35 mouse cellular contexts compared by ENCODE assay signal in the genomic region with DNA sequence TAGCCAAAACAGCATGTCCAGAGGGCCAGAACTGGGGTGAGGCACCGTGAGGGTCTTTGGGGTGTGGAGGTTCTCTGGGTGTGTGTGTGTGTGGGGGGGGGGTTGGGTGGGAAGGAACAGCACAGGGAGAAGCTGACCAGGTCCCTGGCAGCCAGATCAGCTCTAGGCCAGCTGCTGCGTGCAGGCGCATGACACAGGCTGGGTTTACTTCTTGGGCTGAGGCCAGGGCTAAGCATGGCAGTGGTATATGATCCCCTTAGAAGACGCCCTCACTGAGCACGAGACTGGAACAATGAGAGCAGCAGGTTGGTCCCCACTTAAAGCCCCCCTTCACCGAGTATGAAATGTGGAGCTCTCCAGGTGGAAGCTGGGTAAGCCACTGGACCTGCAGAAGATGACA. TPM values are rescaled to one million over a fixed set of nuclear protein-coding genes. Genes with fewer than 3 reads are reported as not detected.
A peak's percentile ranks its signal among the peaks of the same experiment; 100 is the strongest.
DNase-seq lines count a peak whose midpoint lies in the region; ATAC-seq and TF ChIP-seq lines count a peak whose summit lies in the region.
"Had no signal": no experiment of that assay in that cellular context is flagged by ENCODE, and none has a peak within 500 bp of the region (broad histone marks: within the 10 kb centered on the region; RNA-seq: fewer than 3 reads in every experiment).

No protein-coding gene starts in this region.

- H3K79me2 ChIP-seq in myocyte (ENCODE audit: control insufficient read depth, insufficient read depth): no peaks in the 10 kb centered on the region

- no peak overlapping the region for H3K4me3 ChIP-seq in lung, embryonic 15.5 days
- H3K4me3 ChIP-seq in lung, postnatal 0 days (ENCODE audit: low read depth, low read length): no peak overlapping the region
- no peak overlapping the region for H3K4me3 ChIP-seq in myocyte
- H3K4me3 ChIP-seq: embryonic facial prominence, embryonic 13.5 days; forebrain, embryonic 10.5 days; forebrain, embryonic 13.5 days; heart, adult 2 months; heart, embryonic 15.5 days had no signal

- no peaks in the 10 kb centered on the region for H3K9me3 ChIP-seq in lung, embryonic 15.5 days
- H3K9me3 ChIP-seq in lung, postnatal 0 days (ENCODE audit: low read length): no peaks in the 10 kb centered on the region
- H3K9me3 ChIP-seq: forebrain, embryonic 10.5 days; forebrain, embryonic 13.5 days; G1E; heart, embryonic 15.5 days had no signal

- no peak for TF ChIP-seq CTCF in lung, postnatal 0 days (IDR thresholded peaks at IDR 0.05)

- 67% methylated on average over 6 of the region's 6 CpGs for whole genome bisulfite sequencing in lung, embryonic 15.5 days
- WGBS in lung, postnatal 0 days: 71% methylated on average over 6 of the region's 6 CpGs

- no peak for TF ChIP-seq POLR2A in myocyte (IDR thresholded peaks at IDR 0.05; ENCODE audit: insufficient read length, low read depth)

- no peak overlapping the region for H3K9ac ChIP-seq in lung, embryonic 15.5 days
- no peak overlapping the region for H3K9ac ChIP-seq in lung, postnatal 0 days (replicated peaks; ENCODE audit: low read depth)
- H3K9ac ChIP-seq: embryonic facial prominence, embryonic 13.5 days; forebrain, embryonic 13.5 days; heart, embryonic 15.5 days; hindbrain, embryonic 14.5 days had no signal

- no peak overlapping the region for H3K27ac ChIP-seq in lung, embryonic 15.5 days
- no peak overlapping the region for H3K27ac ChIP-seq in lung, postnatal 0 days (ENCODE audit: low read length)
- H3K27ac ChIP-seq: embryonic facial prominence, embryonic 13.5 days; forebrain, embryonic 10.5 days; forebrain, embryonic 13.5 days; heart, adult 2 months; heart, embryonic 15.5 days; hindbrain, embryonic 14.5 days; hindbrain, postnatal 0 days had no signal

- H3K36me3 ChIP-seq in lung, embryonic 15.5 days: no peaks in the 10 kb centered on the region
- no peaks in the 10 kb centered on the region for H3K36me3 ChIP-seq in lung, postnatal 0 days (ENCODE audit: insufficient read depth, low read length)
- H3K36me3 ChIP-seq in myocyte (ENCODE audit: control insufficient read depth, insufficient read depth): no peaks in the 10 kb centered on the region
- H3K36me3 ChIP-seq: embryonic facial prominence, embryonic 13.5 days; forebrain, embryonic 10.5 days; G1E; heart, embryonic 15.5 days had no signal

- no peaks in the 10 kb centered on the region for H3K27me3 ChIP-seq in lung, embryonic 15.5 days
- no peaks in the 10 kb centered on the region for H3K27me3 ChIP-seq in lung, postnatal 0 days (replicated peaks; ENCODE audit: insufficient read depth, low read length)
- H3K27me3 ChIP-seq in myocyte (ENCODE audit: control insufficient read depth, insufficient read depth, insufficient read length): no peaks in the 10 kb centered on the region
- H3K27me3 ChIP-seq: CH12.LX; embryonic facial prominence, embryonic 13.5 days; forebrain, embryonic 13.5 days; heart, embryonic 15.5 days; Patski had no signal

- peak; percentile 13 for DNase-seq in gastrocnemius, postnatal 14 days
- DNase-seq in gastrocnemius, postnatal 25 days: no peak
- DNase-seq in left cerebral cortex, postnatal 4 days: peak; percentile 13
- no peak for DNase-seq in left cerebral cortex, adult 8-10 months (ENCODE audit: low spot score in 2 of 2)
- DNase-seq in lung, postnatal 0 days (ENCODE audit: low spot score): no peak
- DNase-seq in thymus, adult 18-20 months: no peak
- DNase-seq: adrenal gland, adult 2 months; adrenal gland, postnatal 14 days; B cell, adult 2 months; cerebellum, adult 11 months; cerebellum, adult 2 months; cerebellum, adult 9-11 months; cerebellum, postnatal 25 days; gastrocnemius, postnatal 10 days; heart, adult 2 months; heart, postnatal 10 days; heart, postnatal 36 days had no signal

- ATAC-seq in lung, embryonic 15.5 days (ENCODE audit: borderline replicate concordance, extremely low read depth, low FRiP score, low TSS enrichment): 0 out of 2 replicates have a peak, but pooled peaks have one; percentile 44
- no peak for ATAC-seq in lung, postnatal 0 days
- ATAC-seq: forebrain, embryonic 13.5 days; forebrain, embryonic 16.5 days; hindbrain, postnatal 0 days; inflammation-experienced regulatory T-cells, adult 6 months; Patski had no signal

- no peaks in the 10 kb centered on the region; the same call in 1 of the 2 replicates for H3K4me1 ChIP-seq in lung, embryonic 15.5 days
- 0 out of 2 replicates have a peak, but pooled peaks cover 2% of the 10 kb centered on the region for H3K4me1 ChIP-seq in lung, postnatal 0 days (ENCODE audit: insufficient read depth, low read depth, low read length)
- H3K4me1 ChIP-seq: embryonic facial prominence, embryonic 13.5 days; forebrain, embryonic 10.5 days; forebrain, embryonic 13.5 days; heart, embryonic 15.5 days had no signal

- no peak overlapping the region for H3ac ChIP-seq in myocyte (ENCODE audit: control insufficient read depth, insufficient read length)

- intact Hi-C loops in gastrocnemius, postnatal 14 days (cut with DNase I; ENCODE audit: low total_unique reads): no loop called here
- intact Hi-C loops in left cerebral cortex, postnatal 4 days (cut with DNase I): no loop called here

- H3K4me2 ChIP-seq in lung, embryonic 15.5 days: no peak overlapping the region
- H3K4me2 ChIP-seq in lung, postnatal 0 days (replicated peaks; ENCODE audit: low read depth, low read length): no peak overlapping the region
- no peak overlapping the region for H3K4me2 ChIP-seq in myocyte (ENCODE audit: low read depth)
- H3K4me2 ChIP-seq: embryonic facial prominence, embryonic 13.5 days; forebrain, embryonic 13.5 days; heart, embryonic 11.5 days; heart, embryonic 15.5 days; hindbrain, embryonic 14.5 days had no signal

- no peak for TF ChIP-seq EP300 in lung, postnatal 0 days (IDR thresholded peaks at IDR 0.05)

TF ChIP-seq in myocyte, 11 proteins besides CTCF, POLR2A, EP300 and RAD21:
- TF ChIP-seq SRF (IDR thresholded peaks at IDR 0.05; ENCODE audit: control insufficient read depth, insufficient read length, low read depth) (no peak), MAX (IDR thresholded peaks at IDR 0.05; ENCODE audit: low read depth) (no peak), POLR2AphosphoS2 (IDR thresholded peaks at IDR 0.05; ENCODE audit: insufficient read length, low read depth) (no peak), MYOG (IDR thresholded peaks at IDR 0.05; ENCODE audit: control insufficient read depth in 1 of 3, insufficient read depth in 1 of 3, insufficient read length in 2 of 3, low read depth in 2 of 3) (peak in 2 of 3 experiments; percentile 56 to 67), MYOD1 (IDR thresholded peaks at IDR 0.05; ENCODE audit: control insufficient read depth in 1 of 3, insufficient read length in 2 of 3, low read depth in 2 of 3) (peak in 2 of 3 experiments; percentile 33 to 42)

RNA-seq across cellular contexts. Expression of gene Tex35, which starts 10.7 kb away (rescaled TPM):
- not detected for total RNA-seq in gastrocnemius, postnatal 14 days (2021)
- not detected for total RNA-seq in gastrocnemius, postnatal 25 days (2021)
- under 1 TPM in 1 of 2 experiments, not detected in 1; 0.50 TPM for total RNA-seq in left cerebral cortex, postnatal 4 days (2021)
- total RNA-seq in left cerebral cortex, adult 8-10 months (2022): not detected
- not detected in 2 replicates for polyA plus RNA-seq in lung, embryonic 15.5 days (2015; fragmentation: Nextera tagmentation; extraction: Ambion mirVana)
- not detected in 2 replicates for polyA plus RNA-seq in lung, postnatal 0 days (2015; fragmentation: Nextera tagmentation; extraction: Ambion mirVana)
- 0.30 TPM for polyA plus RNA-seq in myocyte (2012; fragmentation: generic; extraction: Trizol)
- total RNA-seq: adrenal gland, adult 2 months; adrenal gland, postnatal 14 days; adrenal gland, postnatal 4 days; common myeloid progenitor, adult 5-6 weeks; G1E; gastrocnemius, adult 18-20 months; gastrocnemius, postnatal 10 days; heart, adult 2 months; heart, postnatal 10 days; heart, postnatal 36 days; hindbrain, postnatal 0 days had no signal
- polyA plus RNA-seq: adrenal gland, adult 2 months; cerebellum, adult 2 months; embryonic facial prominence, embryonic 13.5 days; forebrain, embryonic 10.5 days; forebrain, embryonic 13.5 days; forebrain, embryonic 16.5 days; G1E; heart, adult 2 months; heart, embryonic 11.5 days; heart, embryonic 15.5 days; hindbrain, embryonic 11.5 days; hindbrain, embryonic 14.5 days; hindbrain, postnatal 0 days had no signal

Comparison
In these comparisons a context has a peak if more than half of its experiments do, and no peak if none do; other contexts are left out.
1. DNase-seq: peak in gastrocnemius, postnatal 14 days (single experiment) and left cerebral cortex, postnatal 4 days (single experiment); none in gastrocnemius, postnatal 25 days (single experiment), left cerebral cortex, adult 8-10 months (0 of 2), lung, postnatal 0 days (single experiment) and thymus, adult 18-20 months (0 of 2).